Mouse (Mus musculus) embryonic facial prominence, embryonic 11.5 days (tissue): ENCODE measurements around the gene Apoh. TPM values are rescaled to one million over a fixed set of nuclear protein-coding genes. Genes with fewer than 3 reads are reported as not detected.

Experiments
- ATAC-seq: fragments of 200-750 bp; cut with Nextera tagmentation; replicated peaks from 2 replicates; pipeline ENCODE4 v1.8.0; 2017; ENCODE audit warnings: low read depth; ENCODE audit not compliant: insufficient number of reproducible peaks, low FRiP score, low TSS enrichment
- DNase-seq: peaks from one replicate; pipeline ENCODE4 v3.0.0-alpha.2; 2015; ENCODE audit warnings: low spot score
- H3K27ac ChIP-seq: fragments of 300-500 bp; sonication (generic); replicated peaks from 2 replicates; pipeline ENCODE4 v1.5.1; 2014; ENCODE audit warnings: mild to moderate bottlenecking, low read depth, low read length, control low read depth
- H3K27me3 ChIP-seq: fragments of 300-500 bp; sonication (generic); 2 replicates; pipeline ENCODE4 v1.6.1; 2014; ENCODE audit warnings: mild to moderate bottlenecking, low read length, moderate library complexity, mixed read lengths; ENCODE audit not compliant: control insufficient read depth, insufficient read depth
- H3K36me3 ChIP-seq: fragments of 300-500 bp; sonication (generic); replicated peaks from 2 replicates; pipeline ENCODE4 v1.6.1; 2014; ENCODE audit warnings: low read depth, mild to moderate bottlenecking, low read length, moderate library complexity, mixed read lengths; ENCODE audit not compliant: control insufficient read depth, insufficient read depth
- H3K4me1 ChIP-seq: fragments of 300-500 bp; sonication (generic); 2 replicates; pipeline ENCODE4 v1.6.1; 2014; ENCODE audit warnings: low read length, mixed read lengths; ENCODE audit not compliant: control insufficient read depth, insufficient read depth
- H3K4me2 ChIP-seq: fragments of 300-500 bp; sonication (generic); 2 replicates; pipeline ENCODE4 v1.6.1; 2014; ENCODE audit warnings: low read depth, mild to moderate bottlenecking, control low read depth, low read length, moderate library complexity
- H3K4me3 ChIP-seq: fragments of 300-500 bp; sonication (generic); 2 replicates; pipeline ENCODE4 v1.5.1; 2014; ENCODE audit warnings: low read depth, low read length, control low read depth
- H3K9ac ChIP-seq: fragments of 300-500 bp; sonication (generic); replicated peaks from 2 replicates; pipeline ENCODE4 v1.6.1; 2014; ENCODE audit warnings: mild to moderate bottlenecking, control low read depth, low read length
- H3K9me3 ChIP-seq: fragments of 300-500 bp; sonication (generic); replicated peaks from 2 replicates; pipeline ENCODE4 v1.6.1; 2016; ENCODE audit warnings: mild to moderate bottlenecking, low read length, inconsistent platforms, mixed read lengths; ENCODE audit not compliant: control insufficient read depth
- WGBS: fragments of 180-500 bp; shearing (Covaris S2); extraction: QIAGEN DNeasy Blood & Tissue Kit; methylation state at CpG from one replicate; pipeline ENCODE4 v1.1.7; 2014; 5-methylcytosine and 5-hydroxymethylcytosine counted together
- polyA plus RNA-seq: library from polyadenylated mRNA; unstranded; fragments of >200 nt; fragmentation: Nextera tagmentation; extraction: Ambion mirVana; gene quantifications from 2 replicates; pipeline ENCODE4 v1.2.1, GENCODE M21; 2014

Apoh gene
- polyA plus RNA-seq, 1 experiment from 2014 or later: 0.17 TPM

GRCm38 (mm10) chr11:108449811-108450210 lies 106.7 kb downstream of the Apoh start:
- no peak overlapping the region for H3K4me2 ChIP-seq
- H3K9ac ChIP-seq: no peak overlapping the region
- ATAC-seq: no peak
- H3K4me1 ChIP-seq: no peaks in the 10 kb centered on the region
- no peaks in the 10 kb centered on the region for H3K27me3 ChIP-seq
- H3K27ac ChIP-seq: no peak overlapping the region
- no peaks in the 10 kb centered on the region for H3K9me3 ChIP-seq
- no peak overlapping the region for H3K4me3 ChIP-seq
- peak; percentile 85 for DNase-seq
- H3K36me3 ChIP-seq: no peaks in the 10 kb centered on the region
- 24% methylated on average over 3 of the region's 3 CpGs for WGBS

DNA sequence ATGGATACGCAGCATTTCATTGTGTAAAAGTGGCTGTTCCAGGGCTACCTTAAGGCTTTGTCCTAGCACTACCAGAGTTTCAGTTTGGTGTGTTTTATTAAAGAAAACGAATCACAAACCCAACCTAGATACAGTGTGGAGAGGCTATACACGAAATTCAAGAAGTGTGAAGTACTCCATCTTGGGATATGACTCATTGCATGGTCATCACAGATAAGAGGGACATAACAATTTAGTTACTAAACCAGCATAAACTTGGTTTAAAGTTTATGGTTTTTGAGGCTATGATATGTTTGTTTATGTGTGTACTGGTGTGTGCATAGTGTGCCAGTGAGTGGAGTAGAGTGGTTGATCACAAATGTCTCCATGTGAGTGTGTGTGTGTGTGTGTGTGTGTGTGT lies 116.4 kb downstream of the Apoh start:
- peaks cover 3% of the 10 kb centered on the region; the same call in 1 of the 2 replicates for H3K36me3 ChIP-seq
- H3K4me2 ChIP-seq: no peak overlapping the region
- no peak overlapping the region for H3K27ac ChIP-seq
- H3K27me3 ChIP-seq: no peaks in the 10 kb centered on the region
- 89% methylated on average over 3 of the region's 3 CpGs for WGBS
- no peak overlapping the region for H3K9ac ChIP-seq
- no peaks in the 10 kb centered on the region for H3K4me1 ChIP-seq
- H3K9me3 ChIP-seq: no peaks in the 10 kb centered on the region
- ATAC-seq (no peak), DNase-seq (no peak)
- H3K4me3 ChIP-seq: no peak overlapping the region

Other genes starting within 250 kb of the Apoh start
- gene Prkca, start 574 bp downstream of the Apoh start, polyA plus RNA-seq: 4.8 and 7.4 TPM in 2 replicates
- gene Cep112, start 81.8 kb downstream of the Apoh start, polyA plus RNA-seq: 8.5 and 12.2 TPM in 2 replicates